8 mouse cellular contexts compared by ENCODE assay signal in genomic region chr14:27622923-27623219, GRCm38 (mm10). TPM values are rescaled to one million over a fixed set of nuclear protein-coding genes. Genes with fewer than 3 reads are reported as not detected.
DNase-seq lines count a peak whose midpoint lies in the region; ATAC-seq and TF ChIP-seq lines count a peak whose summit lies in the region.

No protein-coding gene starts in this region.

- no peaks in the 10 kb centered on the region; the same call in 1 of the 2 replicates for H3K9me3 ChIP-seq in erythroblast, embryonic 14.5 days (ENCODE audit: control insufficient read depth, low read length)
- no peaks in the 10 kb centered on the region for H3K9me3 ChIP-seq in neural tube, embryonic 11.5 days (ENCODE audit: control insufficient read depth, low read length)
- H3K9me3 ChIP-seq in liver, embryonic 14.5 days (ENCODE audit: control insufficient read depth, low read length): no peaks in the 10 kb centered on the region

- H3K27me3 ChIP-seq in erythroblast, embryonic 14.5 days (ENCODE audit: control insufficient read depth): peaks cover 35% of the 10 kb centered on the region
- no peaks in the 10 kb centered on the region for H3K27me3 ChIP-seq in neural tube, embryonic 11.5 days (ENCODE audit: control insufficient read depth, insufficient read depth, low read length)
- H3K27me3 ChIP-seq in liver, embryonic 14.5 days (ENCODE audit: control insufficient read depth, insufficient read depth, low read length): peaks cover 17% of the 10 kb centered on the region

- peak overlapping the region; percentile 71 for H3K4me2 ChIP-seq in neural tube, embryonic 11.5 days (ENCODE audit: low read depth)
- H3K4me2 ChIP-seq in liver, embryonic 14.5 days (ENCODE audit: low read depth): peak overlapping the region; percentile 59

- peak overlapping the region; percentile 58 for H3K27ac ChIP-seq in neural tube, embryonic 11.5 days (ENCODE audit: low read depth, low read length)
- no peak overlapping the region for H3K27ac ChIP-seq in liver, embryonic 14.5 days

- peak overlapping the region; percentile 73 for H3K9ac ChIP-seq in neural tube, embryonic 11.5 days (ENCODE audit: low read length)
- H3K9ac ChIP-seq in liver, embryonic 14.5 days (replicated peaks): no peak overlapping the region

- H3K4me1 ChIP-seq in erythroblast, embryonic 14.5 days (ENCODE audit: control insufficient read depth): no peaks in the 10 kb centered on the region
- H3K4me1 ChIP-seq in neural tube, embryonic 11.5 days (ENCODE audit: control insufficient read depth, insufficient read depth, low read length): no peaks in the 10 kb centered on the region
- no peaks in the 10 kb centered on the region for H3K4me1 ChIP-seq in liver, embryonic 14.5 days (replicated peaks; ENCODE audit: control insufficient read depth in 2 of 2, insufficient read depth in 2 of 2, low read length in 1 of 2)

- DNase-seq in neural tube, embryonic 11.5 days (ENCODE audit: low spot score): no peak
- no peak for DNase-seq in neural tube, embryonic 10.5 days (ENCODE audit: extremely low spot score, low spot score)
- DNase-seq in liver, embryonic 14.5 days (ENCODE audit: low read depth in 3 of 3, low spot score in 3 of 3): no peak
- DNase-seq in layer of hippocampus, adult 11-12 months (ENCODE audit: low spot score): no peak
- no peak for DNase-seq in left cerebral cortex, adult 11 months (ENCODE audit: low spot score)
- DNase-seq in natural killer cell, adult 2 months (ENCODE audit: low spot score in 2 of 2): no peak

- no peak for ATAC-seq in erythroblast, adult 5-6 weeks (replicated peaks; ENCODE audit: low FRiP score, poor library complexity, severe bottlenecking)
- ATAC-seq in neural tube, embryonic 11.5 days (ENCODE audit: insufficient read depth, low FRiP score, low TSS enrichment): peak; percentile 32; the same call in 1 of the 2 replicates
- ATAC-seq in liver, embryonic 14.5 days (ENCODE audit: insufficient read depth): no peak

- no peak for TF ChIP-seq CTCF in liver, embryonic 14.5 days (IDR thresholded peaks at IDR 0.05; ENCODE audit: low read depth)

- H3K4me3 ChIP-seq in erythroblast, embryonic 14.5 days (replicated peaks): peak overlapping the region; percentile 42
- H3K4me3 ChIP-seq in neural tube, embryonic 11.5 days (ENCODE audit: low read depth, low read length): peak overlapping the region; percentile 65
- peak overlapping the region; percentile 36 to 53; a peak in 3 of 4 replicates for H3K4me3 ChIP-seq in liver, embryonic 14.5 days (ENCODE audit: insufficient read depth in 1 of 2, low read depth in 2 of 2, low read length in 2 of 2)

- H3K36me3 ChIP-seq in erythroblast, embryonic 14.5 days (ENCODE audit: control insufficient read depth): no peaks in the 10 kb centered on the region
- H3K36me3 ChIP-seq in neural tube, embryonic 11.5 days (ENCODE audit: control insufficient read depth, insufficient read depth, low read length): no peaks in the 10 kb centered on the region
- no peaks in the 10 kb centered on the region for H3K36me3 ChIP-seq in liver, embryonic 14.5 days (replicated peaks; ENCODE audit: control insufficient read depth, insufficient read depth, low read depth)

- TF ChIP-seq EP300 in liver, embryonic 14.5 days (IDR thresholded peaks at IDR 0.05; ENCODE audit: low read depth): no peak

- WGBS in neural tube, embryonic 11.5 days: under 1% methylated on average over 6 of the region's 6 CpGs
- 3% methylated on average over 6 of the region's 6 CpGs for WGBS in liver, embryonic 14.5 days (ENCODE audit: insufficient replicate concordance)

RNA-seq across cellular contexts. Expression of gene Erc2, which starts 0.6 kb away (rescaled TPM):
- polyA plus RNA-seq in erythroblast, embryonic 14.5 days (2012): not detected in 2 replicates
- not detected in 2 replicates for total RNA-seq in erythroblast, adult 5-6 weeks (2015; ENCODE audit: low replicate concordance)
- not detected in 2 replicates for total RNA-seq in erythroblast, adult 5-6 weeks (2017; ENCODE audit: low replicate concordance)
- 13.1 and 14.4 TPM in 2 replicates for polyA plus RNA-seq in neural tube, embryonic 11.5 days (2014; fragmentation: Nextera tagmentation; extraction: Ambion mirVana)
- polyA plus RNA-seq in liver, embryonic 14.5 days (2012; rRNA removed): 0.52 and 0.69 TPM in 2 replicates
- polyA plus RNA-seq in liver, embryonic 14.5 days (2014; fragmentation: Nextera tagmentation; extraction: Ambion mirVana): 0.52 and 0.99 TPM in 2 replicates
